Mouse (Mus musculus): ENCODE measurements around the gene Olfr845.

Olfr845 gene

GRCm38 (mm10) chr9:19336157-19336556 lies at the start of gene Olfr845:
Gene Olfr845 (plus strand): TSS chr9:19336457.
- no peak for DNase-seq

DNA sequence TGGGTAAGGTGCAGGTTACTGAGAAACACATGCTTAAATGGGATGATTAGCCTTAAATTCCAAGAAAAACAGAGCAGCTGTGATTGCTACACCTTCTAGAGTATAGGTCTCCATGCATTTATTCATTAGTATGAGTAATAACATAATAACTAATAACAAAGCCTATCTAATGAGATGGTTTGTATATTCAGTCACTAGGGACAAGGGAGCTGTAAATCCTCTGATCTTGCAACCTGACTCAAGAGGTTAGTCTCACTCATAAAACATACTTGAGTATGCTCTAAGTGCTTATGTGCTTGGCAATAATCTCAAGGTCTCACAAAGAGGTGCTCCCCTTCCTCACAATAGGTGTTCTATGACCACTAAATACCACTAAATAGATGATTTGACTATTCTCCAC lies 20.2 kb upstream of the Olfr845 start, which contains the start of gene Olfr844:
Gene Olfr844, plus strand, starts transcription at position 301 of the 400 bp plus-strand sequence.
- no peak for DNase-seq

- DNase-seq, result no peak
These were observed 27.6 kb downstream of the Olfr845 start, which contains the start of gene Olfr846 for GRCm38 (mm10) chr9:19363905-19364304. Gene Olfr846 (minus strand): TSS chr9:19364005.

DNA sequence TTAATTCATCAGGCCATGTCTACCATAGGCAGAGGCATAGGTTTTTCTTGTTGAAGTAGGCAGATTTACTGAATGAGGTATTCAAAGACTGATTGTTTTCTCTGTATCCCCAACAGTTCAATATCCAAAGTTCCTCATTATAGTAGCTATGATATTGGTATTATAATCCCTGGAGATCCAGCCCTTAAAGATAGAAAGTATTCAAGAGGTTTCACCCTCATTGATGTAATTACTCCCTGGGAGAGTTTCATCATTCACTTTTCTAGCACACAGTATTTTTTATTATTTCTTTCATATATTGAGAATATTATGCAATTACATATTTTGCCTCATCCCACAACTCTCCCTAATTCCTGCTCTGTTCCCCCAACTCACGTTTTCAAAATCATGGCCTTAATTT lies 42.3 kb downstream of the Olfr845 start, which contains the start of gene Olfr847:
Gene Olfr847, minus strand, starts transcription at position 101 of the 400 bp plus-strand sequence.
- no peak for DNase-seq

Measured in embryo, embryonic 11 days (tissue).